Mouse (Mus musculus) frontal cortex, postnatal 10 days (tissue): ENCODE measurements around the gene Aprt.
A peak's percentile ranks its signal among the peaks of the same experiment; 100 is the strongest.
"Not testable (repeated sequence)": the region's sequence is repeated elsewhere in the genome, so short reads cannot be mapped to it uniquely, and the experiment has no call there.

Experiments
- DNase-seq, 2 experiments: peaks; one replicate each; pipeline ENCODE4 v3.0.0; 2022; ENCODE audit warnings: low spot score in 2 of 2, mixed read lengths in 1 of 2

Aprt gene

DNA sequence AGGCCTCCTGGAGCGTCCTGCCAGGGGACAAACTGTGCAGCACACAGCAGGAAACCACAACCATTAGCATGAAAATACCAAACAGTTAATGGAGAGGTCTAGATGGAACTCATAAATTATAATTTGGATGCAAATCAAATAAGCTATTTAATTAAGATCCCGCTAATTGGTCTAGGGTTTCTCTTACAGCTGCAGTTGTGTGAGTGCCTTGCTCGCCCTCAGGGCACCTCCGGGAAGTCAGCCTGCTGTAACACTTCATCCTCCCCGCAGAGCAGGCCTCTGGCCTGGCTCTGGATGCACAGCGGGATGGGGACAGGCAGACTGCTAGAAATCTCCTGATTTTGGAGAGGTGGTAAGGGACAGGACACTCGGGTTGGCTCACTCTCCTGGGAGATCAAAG, 9.5 kb upstream of the Aprt start:
- no peak for DNase-seq

DNA sequence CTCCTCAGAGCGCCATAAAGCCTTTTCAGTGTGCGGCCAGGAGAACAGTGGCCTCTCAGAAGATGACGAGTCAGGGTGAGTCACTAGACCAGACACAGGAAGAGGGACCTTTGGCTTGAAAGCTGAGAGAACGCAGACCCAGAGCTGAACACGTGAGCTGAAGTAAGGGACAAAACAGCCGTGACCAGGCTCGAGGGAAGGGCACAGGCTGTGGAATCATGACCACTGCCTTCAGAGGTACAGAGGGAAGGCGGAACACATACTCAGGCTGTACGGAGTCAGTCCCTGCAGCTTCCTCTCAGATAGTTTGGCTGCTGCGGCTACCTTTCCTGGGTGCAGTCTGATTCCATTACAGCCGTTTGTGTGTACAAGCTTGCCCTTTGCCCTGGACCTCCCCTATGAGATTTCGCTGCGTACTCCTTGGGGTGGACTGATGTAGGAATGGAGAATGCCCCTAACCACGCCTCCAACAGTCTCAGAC, 8.7 kb upstream of the Aprt start:
- DNase-seq, result no peak

DNA sequence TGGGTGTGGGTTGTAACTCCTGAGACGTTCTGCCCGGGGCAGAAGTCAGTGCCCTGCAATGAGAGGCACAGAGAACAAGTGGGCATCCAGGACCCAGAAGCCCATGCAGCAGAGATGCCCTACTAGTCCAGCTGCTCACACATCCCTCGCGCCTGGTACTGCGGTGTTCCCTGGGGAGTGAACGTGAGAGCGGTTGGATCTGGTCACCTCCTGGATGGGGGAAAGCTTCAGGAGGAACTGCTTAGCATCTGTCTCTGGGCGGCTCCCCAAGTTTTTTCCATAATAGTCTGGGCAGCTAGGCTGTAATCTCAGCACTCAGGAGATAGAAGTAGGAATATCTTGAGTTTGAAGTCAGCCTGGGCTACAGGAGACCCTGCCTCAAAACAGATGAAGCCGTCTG, 8.3 kb upstream of the Aprt start:
- DNase-seq, result no peak

DNA sequence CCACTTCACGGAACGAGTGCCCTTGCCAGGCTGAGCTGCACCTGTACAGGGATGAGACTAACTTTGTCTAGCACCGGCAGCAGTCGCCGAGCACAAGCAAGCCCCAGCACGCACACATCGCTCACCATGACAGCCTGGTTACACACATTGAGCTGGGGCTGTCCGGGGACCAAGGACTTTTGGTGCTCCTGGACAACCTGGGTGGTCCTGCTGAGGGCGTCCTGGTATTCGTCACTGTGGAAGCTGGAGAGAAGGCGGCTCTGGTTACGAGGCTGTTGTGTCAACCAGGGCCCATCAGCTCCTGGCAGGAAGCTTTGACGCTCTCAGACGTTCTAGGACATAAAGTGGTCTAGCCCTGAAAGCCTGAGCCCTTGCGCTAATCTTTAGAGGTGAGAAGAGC, 4.2 kb upstream of the Aprt start:
- no peak for DNase-seq

DNA sequence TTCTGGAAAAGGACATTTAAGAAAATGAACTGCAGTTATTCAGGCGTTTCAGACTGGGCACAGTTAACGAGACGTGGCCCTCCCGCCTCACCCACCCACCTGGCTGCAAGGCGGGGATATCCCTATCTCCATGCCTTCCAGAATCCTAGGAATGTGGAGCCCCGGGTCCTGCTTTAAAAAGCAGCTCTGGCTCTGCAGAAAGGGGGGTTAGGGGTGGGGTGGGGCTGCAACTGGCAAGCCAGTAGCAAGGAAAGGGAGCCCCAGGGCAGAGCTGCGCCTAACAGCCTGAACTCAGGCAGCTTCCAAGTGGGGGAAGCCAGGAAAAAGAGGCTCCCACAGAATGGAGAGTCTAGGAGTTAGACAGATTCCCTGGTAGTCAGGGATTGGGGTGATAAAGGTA, 2.5 kb upstream of the Aprt start:
- no peak for DNase-seq

DNA sequence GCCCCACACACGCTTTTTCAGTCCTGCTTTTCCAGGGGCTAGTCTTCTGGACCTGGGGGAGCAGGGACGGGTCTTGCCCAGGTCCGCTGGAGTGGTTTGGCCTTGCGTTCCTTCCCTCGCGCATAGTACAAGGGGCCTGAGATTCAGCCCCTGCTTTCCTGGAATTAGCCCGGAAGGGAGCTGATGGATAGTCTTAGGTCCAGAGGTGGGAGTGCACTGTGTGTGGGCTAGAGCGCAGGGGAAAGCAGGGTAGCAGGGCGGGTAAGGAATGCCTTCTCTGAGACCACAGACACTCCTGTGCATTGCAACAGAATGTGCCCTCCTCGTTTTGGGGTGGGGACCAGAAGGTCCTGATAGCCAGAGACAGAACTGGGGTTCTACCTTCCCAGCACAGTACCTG, 407 bp upstream of the Aprt start:
- no peak for DNase-seq

DNA sequence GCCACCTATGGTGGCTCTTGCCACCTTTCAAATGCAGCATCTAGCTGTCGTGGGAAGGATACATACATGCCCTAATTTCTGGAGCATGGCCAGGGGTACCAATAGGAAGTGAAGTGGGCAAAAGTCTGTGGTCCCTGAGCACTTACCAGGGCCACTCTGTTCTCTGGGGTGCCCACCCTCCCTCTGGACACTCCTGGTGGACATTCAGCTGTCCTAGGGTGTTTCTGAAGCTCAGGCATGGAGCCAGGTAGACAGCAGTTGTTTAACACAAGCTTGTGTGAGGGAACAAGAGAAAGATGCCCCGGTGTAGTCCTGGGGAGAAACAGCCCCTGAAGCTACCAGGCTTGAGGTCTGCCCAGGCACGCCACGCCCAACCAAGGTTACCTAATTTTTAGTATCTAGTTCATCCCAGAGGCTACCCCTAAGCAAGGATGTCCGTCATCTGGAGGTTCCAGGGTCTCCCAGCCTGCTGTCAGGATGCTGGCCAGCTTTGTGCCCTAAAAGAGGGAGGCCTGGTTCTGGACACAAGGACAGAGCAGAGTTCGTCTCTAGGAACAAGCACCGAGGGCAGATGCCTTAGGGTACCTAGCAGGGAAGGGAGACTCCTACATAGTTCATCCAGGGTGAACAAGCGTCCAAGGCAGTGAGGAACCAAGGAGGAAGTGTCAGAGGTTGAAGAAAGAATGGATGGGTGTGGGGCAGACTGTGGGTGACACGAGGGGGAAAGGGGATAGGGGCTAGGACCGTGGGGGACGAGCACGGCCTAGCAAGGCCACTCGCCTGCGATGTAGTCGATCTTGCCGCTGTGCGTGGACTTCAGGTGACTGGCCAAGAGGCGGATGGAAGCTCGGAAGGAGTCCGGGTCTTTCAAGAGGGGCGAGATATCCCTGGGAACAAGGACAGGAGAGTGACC, 718 bp downstream of the Aprt start:
- DNase-seq, result no peak

DNA sequence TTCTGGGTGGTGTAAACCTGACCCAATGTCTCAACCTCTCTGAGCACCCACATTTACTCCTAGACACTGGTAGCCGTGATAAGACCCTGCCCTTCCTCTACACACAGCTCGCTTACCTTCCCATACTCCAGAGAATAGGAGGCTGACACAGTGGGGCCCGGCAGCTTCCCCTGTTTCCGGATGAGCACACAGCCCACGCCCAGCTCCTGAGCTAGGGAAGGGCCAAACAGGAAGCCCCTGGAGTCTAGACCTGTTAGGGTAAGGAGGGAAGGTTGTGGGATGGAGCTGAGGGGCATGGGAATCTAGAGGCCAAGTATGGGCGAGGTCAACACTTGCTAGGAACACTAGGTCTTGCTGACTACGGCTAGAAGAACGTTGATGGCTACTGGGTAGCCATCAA, 1.4 kb downstream of the Aprt start:
- DNase-seq, result no peak

DNA sequence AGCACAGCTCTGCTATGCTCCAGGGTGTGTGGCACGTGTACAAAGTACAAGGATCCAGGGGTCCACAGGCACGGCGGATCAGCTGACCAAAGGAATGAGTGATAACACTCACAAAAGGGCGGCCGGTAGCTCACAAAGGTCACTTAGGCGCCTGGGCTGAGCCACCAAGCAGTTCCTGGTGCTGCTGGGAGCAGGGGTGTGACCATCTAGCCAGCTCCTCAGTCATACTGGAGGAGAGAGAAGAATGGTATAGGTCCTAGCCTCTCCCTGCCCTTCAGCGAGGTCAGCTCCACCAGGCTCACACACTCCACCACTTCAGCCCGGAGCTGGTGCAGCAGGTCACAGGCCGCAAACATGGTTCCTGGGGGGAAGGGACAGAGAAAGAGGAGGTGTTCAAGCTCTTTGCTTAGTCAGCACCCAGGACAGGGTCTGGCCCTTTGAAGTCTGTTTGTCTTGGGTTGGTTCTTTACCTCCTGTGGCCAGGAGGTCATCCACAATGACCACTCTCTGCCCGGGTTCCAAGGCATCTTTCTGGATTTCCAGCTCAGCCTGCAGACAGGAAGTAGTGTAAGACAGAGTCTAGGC, 1.9 kb downstream of the Aprt start:
- no peak for DNase-seq

DNA sequence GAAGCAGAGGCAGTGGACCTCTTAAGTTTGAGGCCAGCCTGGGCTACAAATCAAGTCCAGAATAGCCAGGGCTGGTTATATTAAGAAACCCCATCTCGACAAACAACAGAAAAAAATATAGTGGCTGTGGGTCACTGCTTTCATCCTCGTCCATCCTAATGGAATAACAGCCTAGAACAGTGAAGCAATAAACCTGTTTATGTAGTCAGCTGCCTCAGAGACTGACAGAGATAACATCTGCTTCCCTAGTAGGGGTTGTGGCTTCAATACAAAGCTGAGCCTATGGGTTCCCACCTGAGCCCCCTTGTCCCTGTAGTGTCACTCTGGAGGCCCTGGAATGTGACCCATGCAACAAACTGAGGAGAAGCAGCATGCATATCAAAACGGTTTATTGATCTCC, 2.4 kb downstream of the Aprt start:
- no peak for DNase-seq

DNA sequence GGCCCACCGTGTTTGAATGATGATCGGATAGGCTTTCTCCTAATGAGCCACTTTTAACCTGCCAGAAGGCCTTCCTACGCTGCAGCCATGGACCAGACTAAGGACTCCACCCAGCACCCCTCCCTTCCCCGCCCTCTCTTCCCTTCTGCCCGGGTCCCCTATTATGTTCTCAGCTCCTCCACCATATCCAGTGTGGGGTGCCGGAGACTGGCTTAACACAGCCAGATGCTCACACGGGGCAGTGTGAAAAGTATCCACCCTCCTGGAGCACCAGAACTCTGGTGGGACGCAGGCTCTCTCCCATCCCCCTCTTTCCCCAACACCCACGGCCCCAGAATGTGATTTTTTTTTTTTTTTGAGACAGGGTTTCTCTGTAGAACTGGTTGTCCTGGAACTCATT, 3.1 kb downstream of the Aprt start:
- DNase-seq, result no peak

DNA sequence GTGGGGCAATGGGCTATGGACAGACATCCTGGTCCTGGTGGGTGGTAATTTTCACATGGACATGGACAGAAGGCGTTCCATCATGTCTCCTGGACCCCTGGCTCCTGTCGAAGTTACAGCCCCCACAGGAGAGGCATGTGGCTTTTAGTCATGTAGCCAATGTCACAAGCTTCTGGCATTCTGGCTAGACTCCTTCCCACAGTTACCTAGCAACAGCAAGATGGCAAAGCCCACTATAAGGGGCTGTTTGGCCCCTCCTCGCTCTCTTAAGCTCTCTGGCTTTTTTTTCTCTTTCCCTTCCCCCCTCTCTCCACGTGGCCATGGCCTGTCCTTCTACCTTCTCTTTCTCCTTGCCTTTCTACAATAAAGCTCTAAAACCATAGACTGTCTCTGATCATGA, 3.5 kb downstream of the Aprt start:
- DNase-seq, result not testable (repeated sequence)

DNA sequence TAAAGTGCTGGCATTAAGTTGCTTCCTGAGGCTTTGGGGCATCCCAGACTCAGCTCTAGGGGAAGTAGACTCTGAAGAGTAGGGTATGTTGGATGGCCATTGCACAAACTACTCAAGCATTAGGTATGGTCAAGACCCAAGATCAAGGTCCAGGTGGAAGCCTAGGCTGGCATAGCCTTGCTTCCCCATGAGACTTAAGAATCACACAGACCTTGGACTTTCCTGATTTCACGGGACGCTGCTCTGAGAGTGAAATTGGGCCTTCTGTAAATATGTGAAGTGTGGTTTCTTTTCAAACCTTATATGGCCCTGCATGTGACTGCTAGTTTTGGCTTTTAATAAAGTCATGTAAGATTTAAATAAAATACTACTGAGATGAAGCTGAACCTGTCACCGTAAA, 4.0 kb downstream of the Aprt start:
- no peak for DNase-seq

DNA sequence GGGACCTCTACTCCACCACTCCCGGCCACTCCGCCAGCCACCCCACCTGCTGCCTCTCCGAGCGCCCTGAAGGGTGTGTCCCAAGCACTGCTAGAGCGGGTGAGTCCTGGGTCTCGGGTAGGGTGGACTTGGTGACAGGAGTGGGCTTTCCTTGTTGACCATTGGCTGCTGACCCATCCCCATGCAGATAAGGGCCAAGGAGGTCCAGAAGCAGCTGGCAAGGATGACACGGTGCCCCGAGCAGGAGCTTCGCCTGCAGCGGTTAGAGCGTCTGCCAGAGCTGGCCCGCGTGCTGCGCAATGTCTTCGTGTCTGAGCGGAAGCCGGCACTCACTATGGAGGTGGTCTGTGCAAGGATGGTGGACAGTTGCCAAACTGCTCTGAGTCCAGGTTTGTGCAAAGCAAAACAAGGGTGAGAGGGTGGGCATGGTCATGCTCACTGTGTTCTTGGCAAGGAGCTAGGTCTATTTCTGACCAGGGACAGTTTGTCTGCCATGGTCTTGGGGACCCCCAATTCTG, 4.9 kb downstream of the Aprt start:
- no peak for DNase-seq

DNA sequence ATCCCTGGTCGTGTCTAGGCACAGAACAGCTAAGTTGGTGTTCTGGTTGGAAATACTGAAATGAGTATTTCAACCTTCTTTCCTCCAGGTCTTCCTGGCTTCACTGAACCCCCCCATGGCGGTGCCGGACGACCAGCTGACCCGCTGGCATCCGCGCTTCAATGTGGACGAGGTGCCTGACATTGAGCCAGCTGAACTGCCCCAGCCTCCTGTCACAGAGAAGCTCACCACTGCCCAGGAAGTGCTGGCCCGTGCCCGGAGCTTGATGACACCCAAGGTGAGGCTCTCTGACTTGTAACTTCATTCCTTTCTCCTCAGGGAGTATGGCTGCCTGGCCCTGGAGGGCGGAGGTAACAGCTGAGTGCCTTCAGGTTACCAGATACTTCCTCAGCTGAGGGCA, 5.6 kb downstream of the Aprt start:
- DNase-seq, result no peak

DNA sequence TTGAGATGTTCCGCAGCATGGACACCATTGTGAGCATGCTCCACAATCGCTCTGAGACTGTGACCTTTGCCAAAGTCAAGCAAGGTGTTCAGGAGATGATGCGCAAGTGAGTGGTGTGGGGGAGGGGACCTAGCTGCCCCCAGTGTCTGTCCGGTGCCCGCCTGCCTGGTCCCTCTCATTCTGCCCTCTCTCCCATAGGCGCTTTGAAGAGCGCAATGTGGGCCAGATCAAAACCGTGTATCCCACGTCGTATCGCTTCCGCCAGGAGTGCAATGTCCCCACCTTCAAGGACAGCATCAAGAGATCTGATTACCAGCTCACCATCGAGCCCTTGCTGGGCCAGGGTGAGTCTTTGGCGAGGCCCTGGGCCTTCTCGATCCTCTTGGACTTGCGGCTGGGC, 6.7 kb downstream of the Aprt start:
- no peak for DNase-seq

DNA sequence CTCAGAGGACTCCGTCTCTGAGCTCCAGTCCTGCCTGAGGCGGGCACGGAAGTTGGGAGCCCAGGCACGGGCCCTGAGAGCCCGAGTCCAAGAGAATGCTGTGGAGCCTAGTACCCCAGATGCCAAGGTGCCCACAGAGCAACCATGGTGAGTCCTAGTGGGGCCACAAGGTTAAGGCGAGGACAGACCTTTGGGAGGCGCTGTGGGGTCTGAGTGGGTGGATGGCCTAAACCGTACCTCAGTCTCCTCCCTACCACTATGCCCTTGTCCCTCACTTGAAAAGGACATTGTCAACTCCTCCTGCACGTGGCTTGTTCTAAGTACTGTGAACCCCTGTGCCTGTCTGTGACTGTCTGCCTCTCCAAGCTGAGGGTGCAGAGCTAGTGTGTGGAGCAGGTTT, 7.4 kb downstream of the Aprt start:
- DNase-seq, result no peak

DNA sequence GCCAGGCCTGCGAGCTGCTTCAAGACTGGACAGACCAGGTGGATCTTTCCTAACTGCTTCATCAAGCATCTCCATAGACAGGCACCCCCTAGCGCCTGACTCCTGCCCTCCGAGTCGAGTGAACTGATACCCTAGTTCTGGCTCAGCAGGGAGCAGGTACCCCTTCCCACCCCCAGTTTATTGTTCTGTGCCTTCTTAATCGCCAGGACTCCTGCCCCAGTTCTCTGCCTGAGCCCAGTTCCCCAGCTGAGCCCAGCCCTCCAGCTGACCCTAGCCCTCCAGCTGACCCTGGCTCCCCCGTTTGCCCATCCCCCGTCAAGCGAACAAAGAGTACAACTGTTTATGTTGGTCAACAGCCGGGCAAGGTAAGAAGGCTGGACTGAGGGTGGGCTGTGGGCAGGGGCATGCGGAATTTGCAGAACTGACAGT, 7.8 kb downstream of the Aprt start:
- no peak for DNase-seq

DNA sequence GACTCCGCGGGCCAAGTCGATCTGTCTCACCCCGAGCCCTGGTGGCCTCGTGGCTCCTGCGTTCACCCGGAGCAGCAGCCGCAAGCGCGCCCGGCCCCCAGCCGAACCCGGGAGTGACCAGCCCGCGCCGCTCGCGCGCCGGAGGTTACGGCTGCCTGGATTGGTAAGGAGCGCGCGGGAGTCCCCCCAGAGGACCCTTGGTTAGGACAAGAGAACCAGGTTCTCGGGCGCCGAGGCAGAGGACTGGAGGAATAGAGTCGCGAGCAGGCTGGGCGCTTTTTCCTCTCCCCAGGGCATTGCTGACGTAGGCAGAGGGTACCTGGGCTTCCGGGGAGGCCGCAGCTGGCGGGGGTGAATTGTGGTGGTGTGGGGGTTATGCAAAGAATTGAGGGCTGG, 8.6 kb downstream of the Aprt start:
- DNase-seq, result no peak

DNA sequence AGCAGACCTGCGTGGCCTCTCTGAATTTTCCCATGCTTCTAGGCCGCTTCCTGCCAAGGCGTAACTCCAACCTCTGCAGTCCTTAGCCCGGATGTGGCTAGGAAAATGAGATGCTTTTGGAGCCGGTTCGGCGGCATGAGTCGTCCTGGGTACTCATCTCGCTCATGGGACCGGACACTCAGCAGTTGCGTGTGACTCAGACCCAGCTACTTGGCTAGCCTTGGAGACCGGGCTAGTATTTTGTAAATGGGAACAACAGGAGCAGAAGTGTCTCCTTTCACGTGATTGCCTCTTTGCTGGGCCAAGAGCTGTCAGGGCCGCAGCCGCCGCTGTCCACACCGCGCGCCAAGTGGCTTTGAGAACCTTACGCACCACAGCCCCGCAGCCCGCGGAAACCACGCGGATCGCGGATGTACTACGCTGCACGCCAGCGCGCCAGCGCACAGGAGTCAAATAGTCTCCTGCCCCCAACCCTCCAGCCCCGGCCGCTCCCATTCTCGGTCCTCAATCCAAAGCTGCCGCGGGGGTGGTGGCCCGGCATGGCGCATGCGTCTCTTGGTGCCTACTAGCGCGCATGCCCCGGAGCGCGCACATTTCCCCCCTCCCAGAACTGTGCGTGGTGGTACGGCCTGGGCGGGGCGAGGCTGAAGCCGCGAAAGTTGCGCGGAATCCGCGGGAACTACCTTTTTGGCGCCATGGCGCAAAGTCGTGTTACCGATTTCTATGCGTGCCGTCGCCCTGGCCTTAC, 9.2 kb downstream of the Aprt start, which contains the start of gene Cdt1:
Gene Cdt1 (plus strand): TSS at position 655 of the 748 bp plus-strand sequence.
- peak; percentile 93 to 94 for DNase-seq

DNA sequence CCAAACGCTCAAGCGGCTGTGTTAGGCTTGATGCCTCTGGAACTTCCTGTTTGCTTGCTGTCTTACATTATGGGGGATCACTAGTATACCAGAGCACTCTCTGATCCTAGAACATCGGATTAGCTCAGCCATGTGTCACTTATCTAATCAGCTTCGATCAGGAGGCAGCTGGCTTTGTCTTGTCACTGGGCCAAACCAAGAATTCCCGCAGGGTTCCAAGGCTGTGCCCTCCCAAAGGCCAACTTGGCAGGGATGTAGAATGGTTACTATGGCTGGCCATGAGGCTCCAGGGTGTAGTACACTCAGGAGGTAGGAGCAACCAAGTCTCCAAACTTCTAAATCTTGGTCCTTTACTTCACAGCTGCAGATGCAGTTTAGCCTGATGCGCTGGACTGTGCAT, 9.9 kb downstream of the Aprt start:
- DNase-seq, result no peak
